Mouse (Mus musculus) spleen, postnatal 4 days (tissue): ENCODE measurements around the gene Hirip3.
A peak's percentile ranks its signal among the peaks of the same experiment; 100 is the strongest.

Experiments
- DNase-seq, 2 experiments: peaks; one replicate each; pipeline ENCODE4 v3.0.0; 2022; ENCODE audit warnings: low spot score in 2 of 2

Gene Hirip3

DNA sequence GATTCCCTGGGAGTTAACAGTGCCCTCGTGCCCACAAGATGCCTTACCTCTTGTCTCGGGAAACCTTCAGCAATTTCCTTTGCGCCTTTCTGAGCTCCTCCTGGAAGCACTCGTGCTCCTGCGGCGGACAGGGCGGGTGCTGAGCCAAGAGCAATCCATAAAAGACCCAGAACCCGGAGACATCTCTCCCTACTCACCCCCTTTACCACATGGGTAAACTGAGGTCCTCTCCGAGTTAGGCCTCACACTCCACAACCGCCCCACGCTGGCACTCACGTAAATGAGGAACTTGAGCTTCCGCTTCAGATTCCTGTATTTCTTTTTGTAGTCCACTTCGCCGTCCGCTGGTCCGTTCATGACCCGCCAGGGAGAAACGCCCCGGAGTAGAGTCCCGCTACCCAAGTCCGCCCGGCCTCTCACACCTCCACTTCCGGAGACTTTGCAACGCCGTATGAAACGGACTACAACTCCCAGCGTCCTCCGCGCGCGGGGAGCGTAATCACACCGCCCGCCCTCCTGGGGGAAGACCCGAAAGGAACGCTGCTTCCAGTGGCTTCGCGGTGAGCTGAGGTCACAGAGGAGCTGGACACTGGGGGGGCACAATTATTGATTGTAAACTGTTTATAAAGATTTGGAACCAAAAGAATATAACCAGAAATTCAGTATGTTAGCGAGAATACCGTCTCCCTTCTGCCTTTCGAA is at the start of gene Hirip3:
Gene Hirip3, plus strand, starts transcription at position 544 of the 702 bp plus-strand sequence.
- peak; percentile 94 to 97 for DNase-seq

DNA sequence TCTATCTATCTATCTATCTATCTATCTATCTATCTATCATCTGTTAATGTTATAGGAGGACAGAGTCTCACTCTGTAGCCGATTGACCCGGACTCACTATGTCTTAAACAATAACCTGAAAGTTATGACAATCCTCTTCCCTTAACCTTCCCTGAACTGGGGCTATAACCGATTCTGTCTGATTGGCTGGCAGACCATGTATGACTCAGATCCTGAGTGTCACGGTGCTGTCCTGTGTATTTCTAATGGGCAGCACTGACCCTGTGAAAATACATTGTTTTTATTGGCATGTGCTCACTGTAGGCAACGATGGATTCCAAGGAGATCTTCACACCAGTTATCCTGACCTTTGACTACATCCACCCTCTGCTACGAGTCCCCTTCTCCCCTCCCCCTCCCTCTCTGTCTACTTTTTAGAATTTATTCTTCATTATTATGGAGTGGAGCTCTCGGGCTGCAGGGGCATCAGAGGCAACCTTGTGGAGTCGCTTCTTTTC is 46.0 kb upstream of the Hirip3 start:
- DNase-seq, result no peak

DNA sequence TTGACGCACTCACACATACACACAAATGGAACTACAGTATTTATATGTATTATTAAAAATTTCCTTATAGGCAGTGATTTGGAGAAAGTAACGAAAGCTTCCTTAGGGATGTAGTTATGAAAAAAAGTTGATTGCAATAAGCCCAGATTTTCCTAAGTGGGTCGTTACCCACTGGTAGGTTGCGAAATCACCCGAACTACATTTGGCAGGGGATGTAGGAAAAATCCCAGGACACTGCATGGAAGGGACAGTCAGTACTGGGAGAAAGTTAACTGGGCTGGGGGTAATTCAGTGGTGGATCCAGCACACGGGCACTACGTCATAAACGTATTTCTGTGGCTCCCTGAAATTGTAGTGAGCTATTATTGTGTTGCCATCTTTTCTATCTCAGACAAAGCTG is 45.3 kb upstream of the Hirip3 start:
- no peak for DNase-seq

DNA sequence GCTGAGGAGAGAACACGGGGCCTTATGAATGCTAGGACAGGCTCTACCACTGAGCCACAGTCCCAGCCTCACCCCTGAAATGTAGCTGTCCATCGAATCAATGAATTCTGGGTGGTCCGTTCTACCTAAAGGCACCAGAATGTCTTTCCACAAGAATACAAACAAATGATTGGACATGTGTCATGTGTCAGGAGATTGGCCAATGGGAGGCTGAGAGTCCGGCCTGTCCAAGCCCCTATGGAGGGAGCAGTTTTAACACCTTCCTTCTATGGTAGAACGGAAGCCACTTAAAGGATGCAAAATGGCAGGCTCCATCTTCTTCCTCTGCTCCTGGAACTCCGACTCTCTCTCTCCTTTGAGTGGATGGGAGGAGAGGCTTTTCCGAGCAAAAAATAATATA is 44.2 kb upstream of the Hirip3 start:
- no peak for DNase-seq

DNA sequence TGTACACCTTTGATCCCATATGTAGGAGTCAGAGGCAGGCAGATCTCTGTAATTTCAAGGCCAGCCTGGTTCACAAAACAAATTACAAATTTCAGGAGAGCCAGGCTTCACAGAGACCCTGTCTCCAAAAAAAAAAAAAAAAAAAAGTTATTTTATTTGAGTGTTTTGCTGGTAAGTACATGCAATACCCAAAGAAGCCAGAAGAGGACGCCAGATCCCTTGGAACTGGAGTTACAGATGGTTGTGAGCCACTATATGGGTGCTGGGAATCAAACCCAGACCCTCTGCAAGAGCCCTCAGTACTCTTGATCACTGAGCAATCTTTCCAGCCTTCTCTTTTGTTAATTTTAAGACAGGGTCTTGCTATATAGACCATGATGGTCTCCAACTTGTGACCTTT is 43.0 kb upstream of the Hirip3 start:
- no peak for DNase-seq

DNA sequence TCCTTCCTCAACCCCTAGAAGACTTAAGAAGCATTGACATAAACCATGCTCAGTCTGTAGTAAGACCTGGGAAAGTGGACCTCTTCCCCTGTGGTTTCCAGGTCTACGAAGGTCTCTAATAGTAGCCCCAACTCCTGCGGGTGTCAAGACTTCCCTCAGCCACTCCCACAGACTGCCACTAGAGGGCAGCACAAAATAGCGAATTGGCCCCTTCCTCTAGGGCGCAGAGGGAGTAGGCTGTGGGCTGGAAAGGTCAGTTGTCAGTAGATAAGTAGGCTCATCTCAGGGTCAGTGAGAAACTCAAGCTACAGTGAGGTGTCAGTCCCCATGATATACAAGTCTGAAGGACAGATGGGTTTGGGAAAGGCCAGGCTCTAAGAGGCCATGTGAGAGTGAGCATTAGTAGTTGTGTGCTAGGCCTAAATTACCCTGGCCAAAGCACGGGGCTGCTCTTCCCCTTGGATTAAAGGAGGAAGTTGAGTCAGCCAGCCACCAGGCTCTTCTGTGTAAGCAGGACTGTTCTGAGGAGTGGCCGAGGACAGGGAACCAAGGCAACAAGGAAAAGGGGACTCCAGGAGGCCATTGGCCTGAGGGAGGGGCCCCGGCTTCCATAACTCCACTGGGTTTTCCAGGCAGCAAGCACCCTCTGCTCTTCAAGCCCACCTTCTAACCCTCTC is 39.8 kb upstream of the Hirip3 start:
- DNase-seq, result peak; percentile 76 to 93

DNA sequence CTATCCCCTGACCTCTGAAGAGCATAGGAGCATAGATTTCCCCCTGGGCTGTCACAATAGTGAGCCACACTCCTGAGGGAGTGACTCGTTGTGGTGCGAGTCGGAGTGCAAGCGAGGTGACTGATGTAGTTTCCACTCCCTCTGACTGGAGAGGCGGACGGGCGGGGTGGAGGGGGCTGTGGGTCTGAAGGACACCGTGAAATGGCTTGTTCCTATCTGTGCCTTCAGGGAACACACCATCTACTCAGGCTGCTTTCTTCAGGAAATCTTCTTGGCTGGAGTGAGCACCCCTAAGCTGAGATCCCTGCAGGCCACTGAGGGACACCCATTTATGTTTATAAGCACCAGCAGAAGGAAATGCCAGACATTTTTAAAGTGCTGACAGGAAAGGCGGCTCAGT is 39.0 kb upstream of the Hirip3 start:
- no peak for DNase-seq

DNA sequence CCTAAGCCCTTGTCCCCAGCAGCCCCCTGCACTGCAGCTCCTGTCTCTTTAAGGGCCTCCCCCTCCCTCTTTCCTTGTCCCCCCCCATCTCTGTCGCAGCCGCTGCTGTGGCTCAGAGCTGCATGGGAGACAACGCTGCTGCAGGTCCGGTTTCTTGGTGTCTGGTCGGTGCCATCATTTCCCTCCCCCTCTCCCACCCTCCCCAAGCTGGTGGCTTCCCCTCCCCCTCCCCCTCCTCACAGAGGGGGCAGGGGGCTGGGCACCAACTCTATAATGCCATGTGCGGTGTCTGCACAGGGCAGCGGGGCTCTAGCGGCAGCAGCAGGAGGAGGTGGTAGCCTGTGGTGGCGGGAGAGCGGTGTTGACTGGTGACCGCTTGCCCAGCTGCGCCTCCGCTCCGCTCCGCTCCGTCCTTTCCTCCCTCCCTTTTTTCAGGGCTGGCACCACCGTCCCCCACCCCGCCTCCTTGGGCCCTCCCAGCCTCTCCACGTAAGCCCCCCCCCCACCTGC is 38.5 kb upstream of the Hirip3 start:
- DNase-seq, result no peak

DNA sequence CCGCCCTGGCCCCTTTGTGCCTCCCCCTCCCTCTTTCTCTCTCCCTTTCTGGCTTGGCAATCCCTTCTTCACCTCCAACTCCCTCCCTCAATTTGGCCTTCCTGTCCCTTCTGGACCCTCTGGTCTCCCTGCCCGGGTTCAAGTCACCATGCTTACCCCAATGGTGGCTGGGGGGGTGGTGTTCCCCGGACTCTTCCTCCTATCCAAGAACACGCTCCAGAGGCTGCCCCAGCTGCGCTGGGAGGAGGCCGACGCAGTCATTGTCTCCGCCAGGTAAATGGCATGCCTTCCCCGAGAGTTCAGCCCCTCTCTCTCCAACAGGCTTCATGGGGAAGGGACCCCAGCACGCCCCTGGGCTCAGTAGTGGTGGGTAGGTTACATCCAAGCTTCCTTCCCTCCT is 37.8 kb upstream of the Hirip3 start:
- DNase-seq, result no peak

DNA sequence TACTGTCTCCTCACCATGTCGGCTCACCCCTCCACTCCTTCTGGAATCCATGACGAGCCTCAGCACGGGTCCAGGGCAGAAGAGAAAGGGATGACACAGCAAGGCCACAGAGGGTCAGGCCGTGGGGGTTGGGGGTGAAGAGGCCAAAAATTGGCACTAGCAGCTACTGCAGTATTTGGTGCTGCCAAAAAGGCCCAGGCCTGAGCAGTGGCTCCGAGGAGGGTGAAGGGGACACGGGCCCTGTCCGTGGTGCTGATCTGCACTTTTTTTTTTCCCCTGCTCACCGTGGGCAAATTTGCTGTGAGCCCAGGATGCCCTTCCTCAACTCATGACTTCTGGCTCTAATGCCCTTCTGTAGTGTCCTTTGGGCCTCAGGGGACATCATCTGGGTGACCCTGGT is 36.4 kb upstream of the Hirip3 start:
- no peak for DNase-seq

DNA sequence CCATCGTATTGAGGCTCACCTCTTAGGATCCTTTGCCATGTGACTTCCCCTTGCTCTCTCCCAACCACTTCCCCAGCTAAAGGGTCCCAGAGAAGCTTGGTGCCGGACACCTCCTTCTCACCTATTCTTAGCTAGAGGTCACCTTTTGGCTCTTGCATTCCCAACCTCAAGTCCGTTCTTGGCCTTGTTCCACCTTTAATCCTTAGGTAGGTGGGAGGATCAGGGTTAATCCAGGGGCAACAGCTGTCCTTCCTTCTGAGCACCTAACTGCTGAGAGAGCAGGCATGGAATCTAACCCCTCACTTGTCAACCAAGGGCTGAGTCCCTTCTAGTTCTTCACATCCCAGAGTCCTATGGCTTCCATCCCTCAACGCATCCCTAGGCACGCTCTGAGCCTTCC is 35.8 kb upstream of the Hirip3 start:
- DNase-seq, result no peak

DNA sequence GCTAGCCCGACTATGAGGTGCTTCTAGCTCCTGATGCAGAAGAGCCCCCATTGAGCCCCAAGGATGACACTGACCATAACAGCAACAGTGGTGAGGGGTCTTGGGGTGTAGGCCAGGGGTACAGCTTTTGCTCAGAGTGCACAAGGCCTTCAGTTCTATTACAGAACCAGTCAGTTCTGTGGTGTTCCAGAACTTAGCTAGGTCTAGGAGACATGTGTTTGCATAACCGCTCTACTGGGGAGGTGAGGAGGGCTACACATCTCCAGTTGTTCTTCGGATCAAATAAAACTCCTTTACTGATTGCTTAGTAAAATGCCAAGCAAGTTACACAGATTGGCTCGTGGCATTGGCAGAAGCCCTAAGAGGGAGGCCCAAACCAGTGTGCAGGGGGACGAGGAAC is 30.2 kb upstream of the Hirip3 start, which contains the start of gene 4930451I11Rik:
Gene 4930451I11Rik, minus strand, starts transcription at position 101 of the 400 bp plus-strand sequence.
- no peak for DNase-seq

DNA sequence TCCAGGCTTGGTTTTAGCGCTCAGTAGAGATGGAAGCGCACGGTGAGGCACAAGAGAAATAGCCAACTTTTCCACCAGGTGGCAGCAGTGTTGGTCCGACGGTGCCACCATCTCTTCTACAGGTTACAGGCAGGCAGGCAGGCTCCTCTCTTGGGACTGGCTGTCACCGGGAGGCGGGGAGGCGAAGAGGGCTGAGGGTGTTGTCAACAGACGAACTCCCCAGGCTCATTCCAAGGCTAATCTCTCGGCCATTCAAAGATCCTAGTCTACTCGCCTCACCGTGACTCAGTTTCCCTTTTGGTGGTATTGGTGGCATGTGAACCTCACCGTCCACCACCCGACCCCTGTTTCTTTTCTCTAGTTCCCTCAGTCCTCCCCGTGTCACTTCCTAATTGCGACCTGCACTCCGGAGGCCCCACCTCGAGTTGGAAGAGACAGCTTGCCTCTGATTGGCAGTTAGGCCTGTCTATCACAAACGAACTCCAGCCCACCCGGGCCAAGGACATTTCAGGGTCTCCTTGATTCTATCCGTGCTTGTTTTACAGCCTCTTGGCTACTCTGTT is 29.7 kb upstream of the Hirip3 start:
- DNase-seq, result peak; percentile 79 to 91

DNA sequence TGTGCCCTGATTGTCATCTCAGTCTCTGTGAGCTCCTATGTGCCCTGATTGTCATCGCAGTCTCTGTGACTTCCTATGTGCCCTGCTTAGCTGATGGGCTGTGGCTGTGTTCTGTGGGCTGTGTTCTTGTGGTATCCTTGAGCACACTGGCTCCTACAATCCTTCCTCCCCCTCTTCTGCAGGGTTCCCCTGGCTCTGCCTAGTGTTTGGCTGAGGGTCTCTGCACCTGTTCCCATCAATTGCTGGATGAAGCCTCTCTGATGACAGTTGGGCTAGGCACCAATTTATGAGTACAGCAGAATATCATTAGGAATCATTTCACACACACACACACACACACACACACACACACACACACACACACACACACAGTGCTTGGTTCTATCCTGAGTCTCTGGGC is 28.5 kb upstream of the Hirip3 start:
- DNase-seq, result no peak

DNA sequence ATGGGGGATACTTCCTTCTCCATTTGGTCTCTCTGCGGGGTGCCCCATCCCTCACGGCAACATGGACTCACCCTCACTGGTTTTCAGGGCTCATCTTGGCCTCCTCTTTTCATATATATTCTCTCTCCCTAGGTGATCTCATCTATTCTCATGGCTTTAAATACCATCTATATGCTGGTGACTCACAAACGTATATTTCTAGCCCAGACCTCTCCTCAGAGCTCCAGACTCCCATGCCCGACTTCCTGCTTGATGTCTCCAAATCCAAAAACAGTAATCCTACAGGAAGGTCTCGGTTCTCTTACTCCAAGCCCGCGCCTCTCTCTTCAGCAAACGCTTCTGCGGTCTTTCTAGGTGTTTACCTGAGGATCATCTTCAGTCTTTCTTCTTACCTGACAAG is 18.5 kb upstream of the Hirip3 start:
- DNase-seq, result no peak

DNA sequence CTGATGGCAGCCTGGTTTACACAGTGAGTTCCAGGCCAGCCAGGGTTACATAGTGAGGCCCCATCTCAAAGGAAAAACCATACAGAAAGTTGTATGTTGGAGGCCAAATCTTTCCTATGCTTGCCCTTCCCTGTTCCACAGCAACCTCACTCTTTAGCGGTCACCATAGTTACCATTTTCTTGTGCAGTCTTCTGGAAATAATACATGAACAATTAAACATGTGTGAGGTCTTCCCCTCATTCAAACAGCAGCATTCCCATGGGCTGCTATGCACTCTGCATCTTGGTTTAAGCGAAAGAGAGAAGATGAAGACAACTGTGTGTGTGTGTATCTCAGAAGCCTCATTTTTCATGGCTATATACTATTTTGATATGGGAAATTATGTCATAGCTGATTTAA is 16.3 kb upstream of the Hirip3 start:
- DNase-seq, result no peak

DNA sequence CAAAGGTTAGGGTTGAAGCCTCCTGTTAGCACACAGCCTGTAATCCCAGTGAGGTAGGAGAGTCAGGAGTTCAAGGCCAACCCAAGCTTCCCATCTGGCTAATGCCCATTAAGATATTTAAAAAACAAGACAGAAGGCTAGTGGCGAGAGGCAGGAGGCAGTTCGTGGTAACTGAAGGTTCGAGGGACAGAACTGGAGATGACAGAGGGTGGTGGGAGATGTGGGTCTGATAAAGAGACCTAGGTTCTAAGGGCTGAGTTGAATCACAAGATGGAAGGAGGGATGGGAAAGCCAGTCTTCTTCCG is 14.7 kb upstream of the Hirip3 start, which contains the start of gene Doc2a:
Gene Doc2a, plus strand, starts transcription at position 301 of the 305 bp plus-strand sequence.
- no peak for DNase-seq

DNA sequence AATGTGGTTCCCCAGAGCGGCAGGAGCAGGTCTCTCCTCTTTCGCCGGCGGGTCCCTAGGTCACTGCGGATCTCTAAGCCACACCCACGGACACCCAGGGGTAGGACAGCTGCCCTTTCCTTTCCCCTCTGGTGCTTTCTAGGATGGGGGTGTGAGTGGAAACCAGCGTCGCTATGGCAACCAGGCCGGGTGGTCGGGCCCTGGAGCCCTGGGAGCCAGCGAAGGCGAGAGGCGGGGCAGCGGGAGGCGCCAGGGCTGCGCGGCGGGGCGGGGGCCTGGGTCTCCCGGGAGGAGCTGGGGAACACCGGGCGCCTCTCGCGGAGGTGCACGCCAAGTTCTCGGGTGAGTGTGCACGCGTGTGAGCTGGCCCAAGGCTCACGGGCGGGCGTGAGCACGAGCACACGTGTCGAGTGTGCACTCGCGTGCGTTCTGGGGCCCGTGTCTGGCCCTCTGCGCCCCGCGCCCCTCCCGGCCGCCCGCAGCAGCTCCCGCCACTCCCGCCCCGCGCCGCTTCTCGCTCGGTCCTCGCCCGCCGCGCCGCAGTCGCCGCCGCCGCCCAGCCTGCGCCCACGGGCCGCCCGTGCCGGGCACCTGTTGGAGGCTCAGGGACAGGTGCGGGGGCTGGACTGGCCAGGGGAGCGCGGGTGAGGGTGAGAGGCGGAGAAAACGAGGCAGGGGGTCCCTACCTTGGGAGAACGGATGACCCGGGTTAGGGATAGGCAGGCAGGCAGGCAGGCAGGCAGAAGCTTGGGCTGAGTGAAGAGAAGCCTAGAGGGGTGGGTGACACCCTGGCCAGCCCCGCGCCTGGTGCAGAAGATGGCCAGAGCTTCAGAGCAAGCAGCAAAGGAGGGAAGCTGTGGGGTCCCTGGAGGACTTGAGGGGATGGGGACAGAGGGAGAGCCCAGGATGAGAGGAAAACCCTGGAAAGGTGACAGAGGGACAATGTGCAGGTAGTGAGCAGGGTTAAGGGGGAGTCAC is 14.1 kb upstream of the Hirip3 start:
- no peak for DNase-seq

DNA sequence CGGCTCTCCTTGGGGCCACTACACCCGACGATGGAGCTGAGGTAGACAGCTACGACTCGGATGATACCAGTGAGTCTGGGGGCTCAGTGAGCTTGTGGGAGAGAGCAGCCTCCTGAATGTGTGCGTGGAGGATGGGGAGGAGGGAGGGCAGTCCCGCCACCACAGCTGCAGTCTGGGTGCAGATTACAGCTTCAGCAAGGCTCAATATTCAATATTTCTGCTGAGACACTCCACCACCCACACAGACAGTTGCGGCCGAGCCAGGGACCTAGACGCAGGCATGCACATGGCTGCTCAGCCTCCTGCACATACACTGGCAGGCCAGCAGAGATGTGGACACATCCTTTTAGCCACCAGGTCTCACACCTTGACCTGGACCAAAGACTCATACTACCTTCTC is 13.0 kb upstream of the Hirip3 start:
- DNase-seq, result no peak

DNA sequence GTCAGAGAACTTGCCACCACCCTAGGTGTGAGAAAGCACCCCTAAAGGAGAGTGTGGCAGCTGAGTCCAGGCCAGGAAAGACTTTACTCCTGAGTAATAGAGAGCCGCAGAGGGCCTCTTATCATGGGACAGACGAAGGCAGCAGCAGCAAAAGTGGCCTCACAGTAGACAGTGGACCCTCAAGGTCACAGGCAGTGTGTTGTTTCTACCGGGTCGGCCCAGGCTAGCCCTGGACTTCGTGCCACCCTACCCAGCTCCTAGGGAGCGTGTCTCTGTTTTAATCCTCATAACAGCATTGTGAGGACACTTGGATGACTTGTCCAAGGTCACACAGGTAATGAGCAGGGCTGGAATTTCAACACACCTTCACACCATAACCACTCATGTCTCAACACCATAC is 11.6 kb upstream of the Hirip3 start:
- DNase-seq, result no peak

DNA sequence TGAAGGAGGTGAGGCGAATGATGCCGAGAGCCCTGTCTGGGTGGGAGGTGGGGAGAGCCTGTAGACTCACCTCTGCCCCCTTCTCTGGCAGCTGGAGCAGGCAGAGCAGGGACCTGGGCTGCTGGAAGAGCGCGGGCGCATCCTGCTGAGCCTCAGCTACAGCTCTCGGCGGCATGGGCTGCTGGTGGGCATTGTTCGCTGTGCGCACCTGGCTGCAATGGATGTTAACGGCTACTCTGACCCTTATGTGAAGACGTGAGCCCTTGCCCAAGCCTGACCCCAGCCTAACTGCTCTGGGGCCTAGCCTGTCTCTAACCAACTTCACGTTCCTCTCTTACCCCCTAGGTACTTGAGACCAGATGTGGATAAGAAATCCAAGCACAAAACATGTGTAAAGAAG is 10.6 kb upstream of the Hirip3 start:
- peak in 1 of 2 experiments; percentile 59 for DNase-seq

DNA sequence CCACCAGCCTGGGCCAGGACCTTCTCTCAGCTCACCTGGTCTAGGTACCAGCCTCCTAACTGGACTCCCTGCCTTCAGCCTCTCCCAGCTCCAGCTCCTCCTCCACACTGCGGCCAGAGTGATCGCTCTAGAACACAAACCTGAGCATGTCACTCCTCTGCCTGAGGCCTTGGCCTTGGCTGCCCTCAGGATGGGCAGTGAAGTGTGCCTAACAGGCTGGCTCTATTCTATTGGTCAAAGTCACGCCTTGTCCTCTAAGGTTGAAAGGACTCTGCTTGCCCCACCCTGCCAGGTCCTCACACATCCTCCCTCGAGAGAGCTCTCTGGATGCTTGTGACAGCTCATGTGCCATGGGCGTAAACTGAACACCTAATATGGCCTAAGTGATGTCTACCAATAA is 8.3 kb upstream of the Hirip3 start:
- no peak for DNase-seq
